ENCODE assay signal across 35 mouse cellular contexts in genomic region chrX:100517626-100518025, GRCm38 (mm10). TPM values are rescaled to one million over a fixed set of nuclear protein-coding genes. Genes with fewer than 3 reads are reported as not detected.
A peak's percentile ranks its signal among the peaks of the same experiment; 100 is the strongest.
DNase-seq lines count a peak whose midpoint lies in the region; ATAC-seq lines count a peak whose summit lies in the region.
"Had no signal": no experiment of that assay in that cellular context is flagged by ENCODE, and none has a peak within 500 bp of the region (broad histone marks: within the 10 kb centered on the region; RNA-seq: fewer than 3 reads in every experiment).

No protein-coding gene starts in this region.

- H3K4me3 ChIP-seq in forebrain, embryonic 10.5 days: no peak overlapping the region
- H3K4me3 ChIP-seq: forebrain, embryonic 15.5 days; gastrocnemius, adult 2 months; heart, embryonic 10.5 days; myocyte; neural tube, embryonic 15.5 days; stomach, embryonic 15.5 days had no signal

- intact Hi-C loops in left cerebral cortex, postnatal 25 days (cut with DNase I): loop anchor here (2.0 kb wide), 1 partner anchor 81 kb away; no protein-coding TSS in a partner anchor

- WGBS in forebrain, embryonic 10.5 days: 94% methylated on average over 6 of the region's 6 CpGs

- no peak for ATAC-seq in megakaryocyte, adult 5-6 weeks (ENCODE audit: poor library complexity, severe bottlenecking)
- ATAC-seq: forebrain, embryonic 15.5 days; inflammation-experienced regulatory T-cells, adult 6 months; midbrain, embryonic 16.5 days had no signal

- peaks cover 32% of the 10 kb centered on the region for H3K36me3 ChIP-seq in forebrain, embryonic 10.5 days (replicated peaks)
- H3K36me3 ChIP-seq: forebrain, embryonic 15.5 days; stomach, embryonic 15.5 days had no signal

- DNase-seq in layer of hippocampus, adult 18-20 months (ENCODE audit: low spot score in 2 of 2): peak; percentile 28 to 34
- DNase-seq in layer of hippocampus, postnatal 25 days (ENCODE audit: extremely low spot score in 1 of 2, low spot score in 1 of 2): no peak
- peak; percentile 36 to 43 for DNase-seq in right cerebral cortex, adult 2 months (ENCODE audit: low spot score in 2 of 2)
- DNase-seq in right cerebral cortex, postnatal 14 days: no peak
- DNase-seq in left cerebral cortex, postnatal 25 days (ENCODE audit: low spot score in 2 of 2): peak; percentile 15 to 81
- DNase-seq in embryo, embryonic 10.5 days (ENCODE audit: low spot score): no peak
- no peak for DNase-seq in forebrain, embryonic 10.5 days (ENCODE audit: extremely low spot score, low spot score)
- DNase-seq: adrenal gland, adult 8-10 months; cerebellum, adult 2 months; cerebellum, postnatal 25 days; gastrocnemius, adult 2 months; heart, postnatal 4 days; kidney, adult 18-20 months; kidney, postnatal 4 days; lung, postnatal 4 days; thymus, adult 18-20 months; thymus, postnatal 4 days had no signal

- no peak overlapping the region for H3K27ac ChIP-seq in forebrain, embryonic 10.5 days
- H3K27ac ChIP-seq: forebrain, embryonic 15.5 days; gastrocnemius, adult 2 months; heart, embryonic 10.5 days; hindbrain, embryonic 14.5 days; neural tube, embryonic 15.5 days; stomach, embryonic 15.5 days had no signal

- no peaks in the 10 kb centered on the region for H3K9me3 ChIP-seq in forebrain, embryonic 10.5 days
- H3K9me3 ChIP-seq: forebrain, embryonic 15.5 days; heart, embryonic 10.5 days; neural tube, embryonic 15.5 days; stomach, embryonic 15.5 days had no signal

- peaks cover 86% of the 10 kb centered on the region for H3K27me3 ChIP-seq in forebrain, embryonic 10.5 days (ENCODE audit: poor library complexity, severe bottlenecking)
- H3K27me3 ChIP-seq: forebrain, embryonic 15.5 days; stomach, embryonic 15.5 days had no signal

- 0 out of 2 replicates have a peak, but pooled peaks cover 5% of the 10 kb centered on the region for H3K4me1 ChIP-seq in forebrain, embryonic 10.5 days
- H3K4me1 ChIP-seq: forebrain, embryonic 15.5 days; heart, embryonic 10.5 days; neural tube, embryonic 15.5 days; stomach, embryonic 15.5 days had no signal

RNA-seq across cellular contexts. Expression of gene Dgat2l6, which starts 7.0 kb away (rescaled TPM):
- under 1 TPM; 0.43 to 0.45 TPM for total RNA-seq in layer of hippocampus, adult 18-20 months (2021)
- total RNA-seq in layer of hippocampus, postnatal 25 days (2021): under 1 TPM; 0.07 to 0.31 TPM
- under 1 TPM; 0.37 TPM for total RNA-seq in left cerebral cortex, postnatal 25 days (2021)
- polyA plus RNA-seq in forebrain, embryonic 10.5 days (2016; fragmentation: Nextera tagmentation; extraction: Ambion mirVana): not detected in 2 replicates
- not detected in 2 replicates for total RNA-seq in megakaryocyte, adult 5-6 weeks (2015)
- total RNA-seq in megakaryocyte, adult 5-6 weeks (2017): not detected in 2 replicates
- total RNA-seq: adrenal gland, adult 8-10 months; ES-E14; heart, postnatal 4 days; liver, adult 2 months had no signal
- polyA plus RNA-seq: cerebellum, adult 2 months; embryonic facial prominence, embryonic 14.5 days; forebrain, embryonic 15.5 days; gonadal fat pad, adult 2 months; heart, embryonic 10.5 days; heart, embryonic 16.5 days; hindbrain, embryonic 14.5 days; inflammation-experienced regulatory T-cells, adult 6 months; kidney, embryonic 16.5 days; limb, embryonic 11.5 days; liver, adult 2 months; liver, embryonic 16.5 days; lung, embryonic 16.5 days; midbrain, embryonic 16.5 days; myocyte; neural tube, embryonic 15.5 days; stomach, embryonic 15.5 days had no signal

RNA-seq across cellular contexts. Expression of gene Igbp1, which starts 23.5 kb away (rescaled TPM):
- total RNA-seq in layer of hippocampus, adult 18-20 months (2021): 10 to 100 TPM; 38.1 to 39.6 TPM
- 10 to 100 TPM; 34.3 to 34.5 TPM for total RNA-seq in layer of hippocampus, postnatal 25 days (2021)
- total RNA-seq in left cerebral cortex, postnatal 25 days (2021): 10 to 100 TPM; 33.3 to 34.9 TPM
- 38.4 and 38.5 TPM in 2 replicates for polyA plus RNA-seq in forebrain, embryonic 10.5 days (2016; fragmentation: Nextera tagmentation; extraction: Ambion mirVana)
- total RNA-seq in megakaryocyte, adult 5-6 weeks (2015): 75.3 and 94.6 TPM in 2 replicates
- total RNA-seq in megakaryocyte, adult 5-6 weeks (2017): 89.5 and 99.6 TPM in 2 replicates

RNA-seq across cellular contexts. Expression of gene Awat1, which starts 54.4 kb away (rescaled TPM):
- not detected for total RNA-seq in layer of hippocampus, adult 18-20 months (2021)
- not detected for total RNA-seq in layer of hippocampus, postnatal 25 days (2021)
- total RNA-seq in left cerebral cortex, postnatal 25 days (2021): not detected
- not detected in 2 replicates for polyA plus RNA-seq in forebrain, embryonic 10.5 days (2016; fragmentation: Nextera tagmentation; extraction: Ambion mirVana)
- 0.46 TPM in 1 of 2 replicates, not detected in the other for total RNA-seq in megakaryocyte, adult 5-6 weeks (2015)
- not detected in 2 replicates for total RNA-seq in megakaryocyte, adult 5-6 weeks (2017)
- total RNA-seq: adrenal gland, adult 8-10 months; ES-E14; gastrocnemius, adult 2 months; heart, postnatal 4 days; liver, adult 2 months had no signal
- polyA plus RNA-seq: cerebellum, adult 2 months; embryonic facial prominence, embryonic 14.5 days; forebrain, embryonic 15.5 days; gonadal fat pad, adult 2 months; heart, embryonic 10.5 days; heart, embryonic 16.5 days; hindbrain, embryonic 14.5 days; inflammation-experienced regulatory T-cells, adult 6 months; kidney, embryonic 16.5 days; limb, embryonic 11.5 days; liver, adult 2 months; liver, embryonic 16.5 days; lung, embryonic 16.5 days; midbrain, embryonic 16.5 days; myocyte; neural tube, embryonic 15.5 days; stomach, embryonic 15.5 days had no signal

Comparison
In these comparisons a context has a peak if more than half of its experiments do, and no peak if none do; other contexts are left out.
1. DNase-seq: peak in layer of hippocampus, adult 18-20 months (2 of 2), right cerebral cortex, adult 2 months (2 of 2) and left cerebral cortex, postnatal 25 days (2 of 2); none in layer of hippocampus, postnatal 25 days (0 of 2), right cerebral cortex, postnatal 14 days (single experiment), embryo, embryonic 10.5 days (single experiment) and forebrain, embryonic 10.5 days (single experiment).